Mouse (Mus musculus): ENCODE measurements around the gene Hist1h3d.
"Not testable (repeated sequence)": the region's sequence is repeated elsewhere in the genome, so short reads cannot be mapped to it uniquely, and the experiment has no call there.

The Hist1h3d gene

DNA sequence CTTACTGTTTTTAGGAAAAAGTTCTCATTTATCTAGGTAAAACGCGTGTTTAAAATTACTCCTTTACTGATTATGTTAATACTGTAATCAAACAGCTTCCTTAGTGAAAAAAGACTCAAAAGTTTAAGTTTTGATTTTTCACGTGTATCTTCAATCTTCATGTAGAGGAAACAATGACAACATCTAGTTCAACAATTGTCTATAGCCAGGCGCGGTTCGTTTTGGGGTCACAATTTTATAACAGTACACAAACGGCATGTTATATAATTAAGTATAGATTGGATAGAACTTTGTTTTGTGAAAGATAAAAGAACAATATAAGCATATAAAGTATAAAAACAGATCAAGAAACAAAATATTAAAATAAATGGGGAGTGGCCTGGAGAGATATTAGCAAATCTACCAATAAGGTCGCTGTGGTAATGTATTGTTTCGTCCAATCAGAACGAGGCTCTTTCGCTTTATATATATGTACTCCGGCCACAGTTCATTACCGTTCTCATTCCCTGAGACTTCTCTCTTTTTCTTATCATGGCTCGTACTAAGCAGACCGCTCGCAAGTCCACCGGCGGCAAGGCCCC, at the start of gene Hist1h3d:
Gene Hist1h3d, plus strand, starts transcription at position 493 of the 581 bp plus-strand sequence.
- DNase-seq: no peak

- no peak for DNase-seq
Measured at GRCm38 (mm10) chr13:23525901-23526300, 49.7 kb upstream of the Hist1h3d start.

GRCm38 (mm10) chr13:23526312-23526711, 49.3 kb upstream of the Hist1h3d start:
- peak; percentile 88 to 91 for DNase-seq

- no peak for DNase-seq
Measured at GRCm38 (mm10) chr13:23529005-23529404, 46.6 kb upstream of the Hist1h3d start.

GRCm38 (mm10) chr13:23529480-23530165, 45.9 kb upstream of the Hist1h3d start:
- DNase-seq: no peak

DNA sequence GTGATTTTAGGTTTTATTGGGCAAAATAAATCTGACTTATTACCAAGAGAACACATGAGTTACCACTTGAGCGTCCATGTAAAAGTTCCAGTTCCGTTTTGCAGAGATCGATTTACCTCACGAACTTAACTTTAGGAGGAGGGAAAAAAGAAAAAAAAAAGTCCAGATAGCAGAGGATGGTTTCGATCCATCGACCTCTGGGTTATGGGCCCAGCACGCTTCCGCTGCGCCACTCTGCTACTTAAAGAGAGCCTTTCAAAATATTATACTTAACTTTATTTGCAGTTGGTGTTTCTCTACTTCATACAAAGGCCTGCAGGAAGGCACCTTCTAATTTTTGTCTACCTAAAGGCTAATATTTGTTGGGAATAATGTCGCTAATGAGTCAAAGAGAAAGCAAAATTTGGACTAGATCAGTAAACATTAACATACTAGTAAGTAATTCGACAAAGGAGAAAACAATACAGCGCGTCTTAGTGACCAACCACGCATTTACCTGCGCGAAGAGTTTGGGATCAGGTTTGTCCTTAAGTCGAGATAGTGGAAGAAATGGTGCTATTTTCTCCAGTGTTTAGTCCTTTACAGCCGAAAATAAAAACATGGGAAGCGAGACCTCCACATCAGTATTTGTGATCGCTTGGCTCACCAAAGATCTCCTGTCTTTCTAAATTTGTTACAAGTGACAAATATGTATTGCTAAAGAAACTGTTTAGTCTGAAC, 45.2 kb upstream of the Hist1h3d start:
- peak; percentile 58 to 63 for DNase-seq

- DNase-seq: peak; percentile 97 to 98
Measured at GRCm38 (mm10) chr13:23530901-23531875, 44.4 kb upstream of the Hist1h3d start, which contains the start of gene Hist1h4h. Gene Hist1h4h (plus strand): TSS chr13:23531050.

DNA sequence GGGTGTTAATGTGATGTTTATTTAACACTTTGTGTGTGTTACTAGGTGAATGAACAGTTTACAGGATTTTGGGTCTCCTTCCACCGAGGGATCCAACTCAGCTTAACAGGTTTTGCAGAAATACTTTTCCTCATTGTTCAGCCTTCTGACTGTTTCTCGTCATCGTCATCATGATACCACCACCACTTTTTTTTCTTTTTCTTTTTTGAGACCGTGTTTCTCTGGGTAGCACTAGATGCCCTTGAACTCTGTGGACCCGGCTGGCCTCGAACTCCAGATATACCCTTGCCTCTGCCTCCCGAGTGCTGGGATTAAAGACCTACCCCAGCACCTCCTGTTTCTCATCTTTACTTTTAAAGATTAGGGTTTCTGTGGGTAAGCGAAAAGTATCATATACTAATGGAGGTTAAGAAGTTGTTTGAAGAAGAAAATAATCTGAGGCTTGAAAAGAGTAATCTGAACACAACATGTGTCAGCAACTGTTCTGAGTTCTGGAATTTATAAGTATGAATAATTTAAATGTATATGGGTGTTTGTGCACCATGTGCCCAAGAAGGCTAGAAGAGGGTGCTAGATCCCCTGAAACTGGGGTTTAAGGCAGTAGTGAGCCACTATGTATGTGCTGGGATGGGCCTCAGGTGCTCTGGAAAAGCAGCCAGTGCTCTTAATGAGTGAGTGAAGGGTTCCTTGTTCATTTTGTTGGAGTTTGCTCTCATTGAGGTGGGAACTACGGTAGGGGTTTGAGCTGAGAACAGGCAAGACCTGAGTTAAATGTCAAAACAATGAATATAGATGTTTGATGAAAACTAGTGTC, 43.1 kb upstream of the Hist1h3d start:
- no peak for DNase-seq

GRCm38 (mm10) chr13:23533560-23534367, 41.8 kb upstream of the Hist1h3d start, which contains the start of gene Hist1h2af:
Gene Hist1h2af (plus strand): TSS chr13:23533906.
- DNase-seq: peak; percentile 30 to 46

GRCm38 (mm10) chr13:23534368-23535131, 41.0 kb upstream of the Hist1h3d start:
- DNase-seq: peak in 1 of 2 experiments; percentile 17

- DNase-seq: peak; percentile 82 to 88
Measured at GRCm38 (mm10) chr13:23535137-23536075, 40.2 kb upstream of the Hist1h3d start, which contains the start of gene Hist1h3g. Gene Hist1h3g (plus strand): TSS chr13:23535422.

DNA sequence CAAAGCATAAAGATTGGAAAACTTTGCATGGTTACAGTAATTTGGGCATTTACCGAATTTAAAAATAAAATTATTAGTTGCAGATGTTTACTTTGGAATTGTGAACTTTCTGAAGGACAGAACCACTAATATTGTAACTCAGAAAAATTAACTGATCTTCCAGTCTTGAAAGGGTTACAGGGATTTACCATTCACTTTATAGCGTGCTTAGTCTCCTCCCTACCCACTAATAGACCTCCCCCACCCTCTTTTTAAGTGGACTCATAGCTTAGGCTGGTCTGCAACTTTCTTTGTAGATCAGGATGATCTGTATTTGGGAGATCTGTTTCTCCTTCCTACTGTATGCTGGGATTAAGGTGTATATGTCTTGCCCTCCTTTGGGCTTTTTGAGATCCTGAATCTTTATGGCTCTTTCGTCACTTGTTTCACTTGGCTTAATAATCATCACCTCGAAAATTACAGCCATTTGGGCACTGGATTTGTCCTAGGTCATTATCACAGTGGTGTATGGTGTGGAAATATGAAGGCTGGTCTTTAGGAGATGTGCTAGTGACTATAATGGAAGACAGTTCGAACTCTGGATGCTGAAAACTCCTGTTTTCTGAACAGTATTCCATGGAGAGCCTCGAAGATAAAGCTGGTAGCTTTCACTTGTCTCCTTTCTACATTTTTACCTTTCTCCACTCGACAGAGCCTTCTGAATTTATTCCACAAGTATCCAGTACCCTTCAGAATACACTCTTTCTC, 39.3 kb upstream of the Hist1h3d start:
- DNase-seq: no peak

DNA sequence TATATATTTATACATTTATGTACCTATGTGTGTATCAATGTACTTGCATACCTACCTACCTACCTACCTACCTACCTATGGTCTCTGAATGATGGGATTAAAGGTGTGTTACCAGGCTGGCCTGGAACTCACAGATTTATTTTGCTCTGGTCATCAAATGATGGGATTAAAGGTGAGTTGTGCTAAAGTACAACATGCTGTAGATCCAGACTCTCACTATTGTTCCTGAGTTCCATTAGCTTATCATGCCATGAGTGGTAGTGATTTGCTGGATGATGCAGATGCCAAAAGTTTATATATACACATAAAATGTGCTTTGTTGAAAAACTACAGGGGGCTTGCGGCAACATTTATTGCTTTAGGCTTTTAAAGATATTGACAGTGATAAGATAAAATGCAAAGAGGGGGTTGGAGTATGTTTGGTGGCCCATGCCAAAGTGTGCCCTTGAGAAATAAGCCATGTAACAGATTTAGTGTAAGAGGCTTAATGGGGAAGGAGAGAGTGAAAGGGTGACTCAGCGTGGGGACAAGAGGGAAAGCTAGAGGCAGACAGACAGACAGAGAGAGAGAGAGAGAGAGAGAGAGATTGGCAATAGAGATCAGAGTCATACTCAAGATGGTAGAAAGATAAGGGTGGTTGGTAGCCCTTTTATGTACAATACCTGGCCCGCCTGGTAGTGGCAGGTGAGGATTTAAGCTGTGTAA, 38.4 kb upstream of the Hist1h3d start:
- DNase-seq: no peak

- no peak for DNase-seq
Measured at GRCm38 (mm10) chr13:23538249-23538648, 37.3 kb upstream of the Hist1h3d start.

DNA sequence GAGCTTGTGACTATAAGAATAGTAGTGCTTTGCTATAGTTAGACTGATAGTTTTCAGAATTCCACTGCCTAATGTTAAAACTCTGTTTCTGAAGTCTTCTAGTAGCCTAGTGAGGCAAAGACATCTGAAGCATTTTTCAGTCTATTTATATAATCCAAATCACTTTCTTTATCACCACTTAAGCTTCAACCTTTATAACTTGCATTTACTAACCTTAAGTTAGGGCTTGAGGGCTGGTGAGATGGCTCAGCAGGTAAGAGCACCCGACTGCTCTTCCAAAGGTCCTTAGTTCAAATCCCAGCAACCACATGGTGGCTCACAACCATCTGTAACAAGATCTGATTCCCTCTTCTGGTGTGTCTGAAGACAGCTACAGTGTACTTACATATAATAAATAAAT, 35.7 kb upstream of the Hist1h3d start:
- DNase-seq: not testable (repeated sequence)

DNA sequence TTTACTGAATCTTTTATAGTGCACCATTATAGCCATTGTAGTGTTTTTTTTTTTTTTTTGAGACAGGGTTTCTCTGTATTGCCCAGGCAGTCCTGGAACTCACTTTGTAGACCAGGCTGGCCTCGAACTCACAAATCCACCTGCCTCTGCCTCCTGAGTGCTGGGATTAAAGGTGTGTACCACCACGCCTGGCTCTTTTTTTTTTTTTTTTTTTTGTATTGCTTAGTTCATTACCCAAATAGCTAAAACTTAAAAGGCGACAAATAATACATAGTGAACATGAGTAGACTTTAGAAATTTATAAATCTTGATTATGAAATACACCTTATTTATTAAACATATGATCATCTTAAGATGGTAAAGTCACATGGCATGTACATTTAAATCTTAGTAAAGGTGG, 34.1 kb upstream of the Hist1h3d start:
- no peak for DNase-seq
